Mouse (Mus musculus): ENCODE data around the gene Lrg1. TPM values are rescaled to one million over a fixed set of nuclear protein-coding genes. Genes with fewer than 3 reads are reported as not detected.
A peak's percentile ranks its signal among the peaks of the same experiment; 100 is the strongest.
"Not testable (repeated sequence)": the region's sequence is repeated elsewhere in the genome, so short reads cannot be mapped to it uniquely, and the experiment has no call there.

Gene Lrg1
- polyA plus RNA-seq, 1 experiment from 2014 or later = 3.1 TPM

DNA sequence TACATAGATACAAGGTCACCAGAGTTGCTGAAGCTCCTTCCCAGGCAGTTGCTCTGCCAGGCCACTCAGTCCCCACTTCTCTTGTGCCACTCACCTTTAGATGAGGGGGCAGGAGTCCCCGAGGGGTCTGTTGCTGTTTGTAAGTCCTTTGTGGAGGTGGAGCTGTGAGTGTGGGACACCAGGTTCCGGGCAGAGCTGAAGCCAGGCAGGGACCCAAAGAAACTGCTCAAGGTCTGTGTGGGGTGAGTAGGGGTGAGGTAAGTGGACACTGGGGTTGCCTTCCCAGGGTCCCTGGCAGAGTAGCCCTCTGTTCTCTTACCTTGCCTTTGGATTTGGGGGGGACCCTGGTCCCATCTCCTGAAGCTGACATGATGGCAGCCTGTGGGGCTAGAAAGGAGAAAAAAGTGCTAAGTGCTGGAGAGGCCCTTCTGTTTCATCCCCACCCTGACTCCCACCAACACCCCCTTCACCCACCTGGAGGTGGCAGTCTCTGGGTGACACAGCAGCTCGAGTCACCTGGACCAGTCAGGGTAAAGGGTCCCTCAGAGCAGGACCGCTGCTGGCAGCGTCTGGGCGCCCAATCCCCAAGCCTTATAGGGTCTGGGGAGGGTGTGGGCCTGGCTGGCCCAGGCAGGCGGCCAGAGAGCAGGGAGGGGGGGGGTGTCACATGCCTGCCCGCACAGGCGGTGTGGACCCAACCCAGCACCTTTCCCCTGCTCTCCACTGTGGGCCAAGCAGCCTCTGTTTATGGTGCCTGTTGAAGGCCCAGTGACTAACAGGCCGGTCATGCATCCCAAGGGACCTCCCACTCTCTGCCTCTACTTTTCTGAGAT is 12.4 kb downstream of the Lrg1 start, which contains the start of gene Plin4:
Gene Plin4, minus strand, starts transcription at position 585 of the 833 bp plus-strand sequence.
- DNase-seq (ENCODE audit: low spot score) = no peak

GRCm38 (mm10) chr17:56108334-56109044 is 13.3 kb downstream of the Lrg1 start:
- no peak for DNase-seq (ENCODE audit: low spot score)

GRCm38 (mm10) chr17:56107736-56108135 is 14.1 kb downstream of the Lrg1 start:
- DNase-seq (ENCODE audit: low spot score) = no peak

GRCm38 (mm10) chr17:56106981-56107380 is 14.8 kb downstream of the Lrg1 start:
- DNase-seq (ENCODE audit: low spot score) = no peak

DNA sequence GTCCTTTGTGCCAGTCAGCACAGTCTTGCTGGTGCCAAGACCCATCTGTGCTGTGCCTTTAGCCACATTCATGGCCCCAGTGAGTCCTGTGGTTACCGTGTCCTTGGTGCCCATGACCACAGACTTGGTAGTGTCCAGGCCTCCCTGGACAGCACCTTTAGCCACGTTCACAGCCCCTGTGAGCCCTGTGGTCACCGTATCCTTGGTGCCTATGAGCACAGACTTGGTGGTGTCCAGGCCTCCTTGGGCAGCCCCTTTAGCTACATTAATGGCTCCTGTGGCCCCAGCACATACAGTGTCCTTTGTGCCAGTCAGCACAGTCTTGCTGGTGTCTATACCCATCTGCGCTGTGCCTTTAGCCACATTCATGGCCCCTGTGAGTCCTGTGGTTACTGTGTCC is 15.4 kb downstream of the Lrg1 start:
- not testable (repeated sequence) for DNase-seq (ENCODE audit: low spot score)

GRCm38 (mm10) chr17:56104821-56105220 is 17.0 kb downstream of the Lrg1 start:
- not testable (repeated sequence) for DNase-seq (ENCODE audit: low spot score)

- DNase-seq (ENCODE audit: low spot score) = no peak
These were observed 18.1 kb downstream of the Lrg1 start for GRCm38 (mm10) chr17:56103465-56104285.

GRCm38 (mm10) chr17:56102927-56103326 is 18.9 kb downstream of the Lrg1 start:
- no peak for DNase-seq (ENCODE audit: low spot score)

GRCm38 (mm10) chr17:56102158-56102557 is 19.6 kb downstream of the Lrg1 start:
- DNase-seq (ENCODE audit: low spot score) = no peak

DNA sequence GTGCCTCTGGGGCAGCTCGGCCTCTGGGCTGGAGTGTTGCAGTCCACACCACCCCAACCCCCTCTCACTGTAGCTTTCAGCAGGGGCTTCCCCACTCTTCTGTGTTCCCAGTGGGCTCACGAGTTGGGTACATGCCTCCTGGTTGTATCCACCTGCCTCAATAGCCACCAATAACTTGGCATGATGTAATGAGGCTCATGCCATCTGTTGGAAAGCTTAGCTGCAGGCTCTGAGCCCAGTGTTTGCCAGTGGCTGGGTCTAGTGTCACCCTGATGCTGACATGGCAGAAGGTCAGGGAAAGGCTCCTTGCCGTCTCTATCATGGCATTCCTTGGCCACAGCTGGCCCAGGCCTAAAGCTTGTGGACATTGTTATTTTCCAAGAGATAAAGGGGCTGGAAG is 21.0 kb downstream of the Lrg1 start:
- DNase-seq (ENCODE audit: low spot score) = no peak

DNA sequence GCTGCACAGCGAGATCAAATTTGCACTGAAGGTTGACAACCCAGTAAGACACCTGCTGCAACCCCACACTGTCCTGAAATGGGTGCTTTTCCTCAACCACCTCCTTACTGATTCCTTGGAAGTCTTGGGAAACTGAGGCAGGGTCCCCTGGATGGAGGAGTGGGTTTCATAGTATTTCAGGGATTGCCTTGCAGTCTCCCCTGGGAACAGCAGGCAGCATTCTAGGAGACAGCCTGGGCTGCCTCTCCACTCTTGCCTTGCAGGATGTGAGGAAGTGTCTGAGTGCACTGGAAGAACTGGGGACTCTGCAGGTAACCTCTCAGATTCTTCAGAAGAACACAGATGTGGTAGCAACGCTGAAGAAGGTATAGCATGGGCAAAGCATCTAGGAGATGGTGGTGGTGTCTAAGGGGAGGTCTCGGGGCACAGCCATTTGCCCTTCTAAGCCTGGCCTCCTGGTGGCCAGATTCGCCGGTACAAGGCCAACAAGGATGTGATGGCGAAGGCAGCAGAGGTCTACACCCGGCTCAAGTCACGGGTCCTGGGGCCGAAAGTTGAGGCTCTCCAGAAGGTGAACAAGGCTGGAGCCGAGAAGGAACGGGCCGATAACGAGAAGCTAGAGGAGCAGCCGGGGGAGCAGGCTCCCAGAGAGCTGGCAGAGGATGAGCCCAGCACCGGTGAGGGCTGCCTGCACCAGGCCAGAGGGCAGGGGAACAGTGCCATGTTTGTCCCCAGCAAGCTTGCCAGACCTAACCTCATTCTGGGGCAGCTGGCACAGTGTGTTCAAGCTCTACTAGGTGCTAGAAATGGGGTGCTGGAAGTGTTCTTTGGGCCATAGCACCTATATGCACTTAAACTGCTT is 22.9 kb downstream of the Lrg1 start:
- no peak for DNase-seq (ENCODE audit: low spot score)

DNA sequence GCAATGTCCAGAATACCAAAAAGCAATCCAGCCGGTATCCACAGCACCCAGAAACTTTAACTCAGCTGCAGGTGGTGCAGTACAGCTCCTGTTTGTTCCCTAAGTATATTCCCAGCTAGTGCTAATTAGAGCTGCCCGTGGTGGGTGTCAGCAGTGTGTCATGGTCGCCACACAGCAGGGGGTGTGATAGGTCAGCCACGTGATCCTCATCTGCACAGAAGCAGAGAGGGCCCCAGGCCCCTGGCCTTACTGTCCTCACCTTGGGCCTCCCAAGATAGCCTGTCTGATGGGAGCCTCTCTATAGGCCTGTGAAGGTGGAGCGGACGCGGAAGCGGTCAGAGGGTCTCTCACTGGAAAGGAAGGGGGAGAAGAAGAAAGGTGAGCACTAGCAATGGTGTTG is 23.6 kb downstream of the Lrg1 start:
- DNase-seq (ENCODE audit: low spot score) = no peak

GRCm38 (mm10) chr17:56096883-56097282 is 24.9 kb downstream of the Lrg1 start:
- DNase-seq (ENCODE audit: low spot score) = no peak

GRCm38 (mm10) chr17:56092794-56093193 is 29.0 kb downstream of the Lrg1 start:
- no peak for DNase-seq (ENCODE audit: low spot score)

GRCm38 (mm10) chr17:56092312-56092711 is 29.5 kb downstream of the Lrg1 start:
- DNase-seq (ENCODE audit: low spot score) = no peak

DNA sequence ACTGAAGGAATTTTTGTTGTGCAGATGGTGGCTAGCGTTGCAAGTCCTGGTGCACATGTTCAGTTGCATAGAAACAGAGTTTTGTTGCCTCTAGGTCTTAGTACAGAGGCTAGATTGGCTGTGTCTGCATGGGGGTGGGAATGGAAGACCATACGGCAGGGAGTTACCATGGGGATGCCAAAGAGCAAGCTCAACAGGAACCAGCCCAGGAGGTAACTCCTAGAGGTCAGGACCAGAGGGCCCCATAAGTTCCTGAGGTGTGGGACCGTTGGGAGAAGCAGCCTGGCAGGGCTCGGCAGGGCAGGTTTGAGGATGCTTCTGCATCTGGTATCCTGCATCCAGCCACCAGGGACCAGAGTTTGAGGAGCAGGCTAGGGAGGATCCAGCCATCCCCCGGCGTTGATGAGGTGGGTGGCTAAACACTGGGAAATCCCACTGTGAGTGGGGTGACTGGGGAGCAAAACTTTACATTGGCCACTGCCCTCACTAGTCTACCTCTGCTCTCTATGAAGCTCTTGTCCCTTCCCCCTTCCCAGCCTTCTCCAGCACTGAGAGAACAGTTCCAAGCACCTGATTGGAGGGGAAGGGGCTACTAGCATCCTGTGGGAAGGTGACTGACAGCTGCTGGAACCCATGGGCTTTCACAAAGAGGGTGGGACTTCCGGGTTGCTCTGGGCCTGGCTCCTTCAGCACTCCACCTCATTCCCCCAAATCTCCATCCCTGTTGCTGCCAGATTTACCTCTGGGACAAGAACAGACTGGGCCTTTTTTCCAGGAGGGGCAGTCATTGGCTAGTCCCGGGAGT is 40.8 kb downstream of the Lrg1 start:
- peak; percentile 29 for DNase-seq (ENCODE audit: low spot score)

- peak; percentile 25 for DNase-seq (ENCODE audit: low spot score)
These were observed 41.9 kb downstream of the Lrg1 start for GRCm38 (mm10) chr17:56079921-56080320.

DNA sequence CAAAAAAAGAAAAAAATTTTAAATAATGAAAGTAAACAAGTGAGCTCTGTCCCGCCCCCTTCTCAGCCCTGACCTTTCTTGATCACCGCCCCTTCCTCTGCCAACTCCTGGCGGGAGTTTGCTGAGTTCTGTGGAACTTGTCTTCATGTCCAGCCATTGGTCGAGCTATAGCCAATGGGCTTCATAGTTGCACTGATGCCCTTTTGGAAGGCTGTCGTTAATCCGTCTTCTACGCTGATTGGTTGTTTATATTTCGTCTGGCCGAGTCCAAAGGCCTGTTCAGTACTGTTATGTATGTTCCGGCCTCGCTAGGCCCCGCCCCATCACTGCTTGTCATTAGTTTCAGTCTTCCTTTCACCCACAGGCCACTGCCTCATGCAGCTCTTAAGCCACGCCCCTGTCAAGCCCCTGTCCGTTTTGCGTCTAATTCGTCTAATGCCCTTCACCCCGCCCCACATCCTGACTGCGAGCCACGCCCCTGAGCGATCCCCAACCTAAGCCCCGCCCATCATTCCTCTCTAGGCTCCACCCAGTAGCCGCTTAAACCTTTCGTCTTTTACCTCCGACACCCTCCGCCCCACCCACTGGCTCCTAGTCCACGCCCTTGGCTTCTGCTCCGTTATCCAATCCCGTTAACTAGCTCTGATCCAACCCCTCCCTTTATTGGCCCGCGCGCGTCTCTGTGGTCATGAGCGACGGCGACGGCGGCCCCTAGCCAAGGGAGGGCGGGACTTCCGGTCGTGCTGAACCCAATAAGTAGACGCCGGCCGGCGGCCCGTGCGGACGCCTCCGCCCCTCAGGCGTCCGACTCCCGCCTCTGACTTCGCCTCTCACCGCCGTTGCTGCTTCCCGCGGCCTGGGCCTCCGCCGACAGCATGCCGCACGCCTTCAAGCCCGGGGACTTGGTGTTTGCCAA is 42.7 kb downstream of the Lrg1 start, which contains the start of gene Hdgfl2:
Gene Hdgfl2, plus strand, starts transcription at position 755 of the 916 bp plus-strand sequence.
- DNase-seq (ENCODE audit: low spot score) = peak; percentile 99

DNA sequence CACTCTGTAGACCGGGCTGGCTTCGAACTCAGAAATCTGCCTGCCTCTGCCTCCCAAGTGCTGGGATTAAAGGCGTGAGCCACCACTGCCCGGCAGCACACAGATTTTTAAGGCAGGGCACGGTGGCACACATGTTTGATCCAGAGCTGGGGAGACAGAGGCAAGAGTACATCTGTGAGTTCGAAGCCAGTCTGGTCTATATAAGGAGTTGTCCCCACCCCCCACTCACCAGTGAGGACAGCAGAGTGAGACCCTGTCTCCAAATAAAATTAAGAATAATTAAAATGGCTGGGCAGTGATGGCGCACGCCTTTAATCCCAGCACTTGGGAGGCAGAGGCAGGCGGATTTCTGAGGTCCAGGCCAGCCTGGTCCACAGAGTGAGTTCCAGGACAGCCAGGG is 43.4 kb downstream of the Lrg1 start:
- DNase-seq (ENCODE audit: low spot score) = not testable (repeated sequence)

Measured in thymus, postnatal 0 days (tissue).